Comparison of ENCODE assay signal across 9 mouse cellular contexts in the genomic region with DNA sequence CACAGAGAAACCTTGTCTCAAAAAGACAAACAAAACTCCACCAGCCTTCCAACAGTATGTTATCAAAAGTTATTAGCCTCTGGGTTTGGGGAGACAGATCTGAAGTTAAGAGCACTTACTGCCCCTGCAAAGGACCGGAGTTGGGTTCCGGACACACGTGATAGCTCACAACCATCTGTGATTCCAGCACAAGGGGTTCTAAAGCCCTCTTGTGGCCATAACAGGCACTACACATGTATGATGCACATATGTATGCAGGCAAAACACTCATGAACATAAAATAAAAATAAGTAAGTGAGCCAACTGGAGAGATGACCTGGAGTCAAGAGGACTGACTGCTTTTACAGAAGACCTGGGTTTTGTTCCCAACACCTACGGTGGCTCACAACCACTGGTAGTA. TPM values are rescaled to one million over a fixed set of nuclear protein-coding genes. Genes with fewer than 3 reads are reported as not detected.
DNase-seq lines count a peak whose midpoint lies in the region; ATAC-seq and TF ChIP-seq lines count a peak whose summit lies in the region.
"Had no signal": no experiment of that assay in that cellular context is flagged by ENCODE, and none has a peak within 500 bp of the region (broad histone marks: within the 10 kb centered on the region; RNA-seq: fewer than 3 reads in every experiment).

No protein-coding gene starts in this region.

- no peaks in the 10 kb centered on the region for H3K9me3 ChIP-seq in E14TG2a.4 (ENCODE audit: low read length)

- TF ChIP-seq CTCF in layer of hippocampus, adult 2 months (conservative IDR thresholded peaks at IDR 0.05) = peak; percentile 73
- TF ChIP-seq CTCF in E14TG2a.4 (conservative IDR thresholded peaks at IDR 0.05; ENCODE audit: low read length) = peak; percentile 92

- H3K27ac ChIP-seq in layer of hippocampus, adult 2 months = no peak overlapping the region

- H3K27me3 ChIP-seq in E14TG2a.4 (ENCODE audit: insufficient read depth, low read length) = no peaks in the 10 kb centered on the region

- peaks cover 6% of the 10 kb centered on the region for H3K4me1 ChIP-seq in E14TG2a.4 (replicated peaks; ENCODE audit: low read depth, low read length)

- 0 out of 2 replicates have a peak, but pooled peaks have one; percentile 37 for ATAC-seq in neutrophil, adult 5-6 weeks (ENCODE audit: extremely low read depth, insufficient number of reproducible peaks, low FRiP score, poor library complexity, severe bottlenecking)

- H3K36me3 ChIP-seq in E14TG2a.4 (ENCODE audit: insufficient read depth, low read length) = no peaks in the 10 kb centered on the region

- DNase-seq in layer of hippocampus, adult 2 months (ENCODE audit: low spot score in 2 of 2) = no peak
- no peak for DNase-seq in layer of hippocampus, postnatal 10 days (ENCODE audit: low spot score in 2 of 2)
- DNase-seq in c-Kit-positive CD71-positive TER-119-negative erythroid progenitor cells, embryonic 14.5 days (ENCODE audit: low read depth) = peak; percentile 33
- no peak for DNase-seq in frontal cortex, postnatal 36 days (ENCODE audit: low spot score in 2 of 2)
- DNase-seq in ovary, adult 18-20 months (ENCODE audit: low spot score) = no peak
- no peak for DNase-seq in adipocyte (ENCODE audit: low spot score)
- DNase-seq: gastrocnemius, postnatal 36 days had no signal

- no peak overlapping the region for H3K4me3 ChIP-seq in layer of hippocampus, adult 2 months
- H3K4me3 ChIP-seq in E14TG2a.4 (replicated peaks; ENCODE audit: low read length) = no peak overlapping the region

RNA-seq across cellular contexts. Expression of a gene that starts 6.8 kb away (rescaled TPM):
- total RNA-seq in layer of hippocampus, adult 2 months (2021) = 100 to 1,000 TPM; 217 to 222 TPM
- total RNA-seq in layer of hippocampus, postnatal 10 days (2021) = 100 to 1,000 TPM; 246 to 254 TPM
- 20.7 and 21.2 TPM in 2 replicates for total RNA-seq in neutrophil, adult 5-6 weeks (2017)
